Mouse (Mus musculus): ENCODE measurements around the gene Dync2li1. TPM values are rescaled to one million over a fixed set of nuclear protein-coding genes. Genes with fewer than 3 reads are reported as not detected.

Dync2li1 gene
- polyA plus RNA-seq, 1 experiment, result 5.4 TPM

DNA sequence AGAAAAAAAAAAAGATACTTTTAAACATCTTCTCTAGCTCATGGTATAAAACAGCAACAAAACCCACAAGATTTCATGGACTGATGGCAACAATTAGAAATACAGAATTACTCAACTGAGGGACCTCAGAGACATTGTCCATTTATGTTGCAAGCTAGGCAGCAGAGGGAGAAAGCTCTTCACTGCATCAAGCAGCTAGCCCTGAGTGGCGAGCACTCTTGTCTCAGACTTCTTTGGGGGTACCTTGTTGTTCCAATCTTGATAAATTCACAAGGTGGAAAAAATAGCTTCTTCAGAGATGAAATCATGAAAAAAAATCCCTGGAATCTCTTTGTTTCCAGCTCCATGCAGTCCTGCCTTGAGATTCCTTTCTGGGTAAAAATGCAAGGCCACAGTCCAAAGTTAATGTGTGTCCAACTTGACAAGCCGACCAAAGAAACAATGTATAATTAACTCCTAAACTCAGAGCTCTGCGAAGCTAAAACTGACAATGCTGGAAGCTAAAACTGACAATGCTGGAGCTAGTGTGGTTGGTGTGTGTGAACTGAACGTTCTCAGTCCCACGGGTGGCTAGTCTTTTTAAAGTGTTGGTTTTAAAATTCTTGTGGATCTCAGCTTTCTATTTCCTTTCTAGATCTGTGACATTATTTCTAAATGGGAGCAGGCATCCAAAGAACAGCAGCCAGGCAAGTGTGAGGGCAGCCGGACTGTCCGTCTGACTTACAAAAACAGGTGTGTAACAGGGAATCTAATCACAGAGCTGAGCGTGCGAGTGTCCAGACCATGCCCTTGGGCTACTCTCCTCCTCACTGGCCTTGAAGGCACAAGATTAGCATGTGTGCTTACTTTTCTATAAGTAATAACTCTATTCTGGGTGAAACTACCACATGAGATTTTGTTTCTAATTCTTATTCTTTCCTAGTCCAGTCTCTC lies 26.0 kb upstream of the Dync2li1 start:
- Histone ChIP-seq H3K4me3 (ENCODE audit: insufficient read depth, low read depth, low read length) (no peak overlapping the region), H3K4me1 (ENCODE audit: control insufficient read depth, insufficient read depth, insufficient read length, low read length) (peaks cover 2% of the 10 kb centered on the region; the same call in 1 of the 2 replicates), H3K27ac (replicated peaks; ENCODE audit: low read depth, low read length) (no peak overlapping the region)

DNA sequence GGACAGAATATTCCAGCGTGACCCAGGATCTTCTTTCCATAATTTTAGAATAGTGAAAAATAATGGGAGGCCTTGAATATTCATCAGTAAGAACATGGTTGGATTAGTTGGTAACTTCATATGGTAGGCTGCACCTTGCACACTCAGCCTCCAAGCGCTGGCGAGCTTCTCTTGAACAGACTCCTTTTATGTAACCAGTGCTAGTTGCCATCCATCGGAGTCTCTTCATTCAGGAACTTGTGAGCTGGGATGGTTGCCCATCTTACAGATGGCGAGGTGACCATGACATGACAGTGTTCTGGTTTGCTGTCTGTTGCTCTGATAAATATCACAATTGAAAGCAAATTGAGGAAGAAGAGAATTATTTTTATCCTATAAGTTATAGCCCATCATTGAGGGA lies 24.5 kb upstream of the Dync2li1 start:
- H3K27ac ChIP-seq (replicated peaks; ENCODE audit: low read depth, low read length), result no peak overlapping the region
- H3K4me1 ChIP-seq (ENCODE audit: control insufficient read depth, insufficient read depth, insufficient read length, low read length), result peaks cover 2% of the 10 kb centered on the region; the same call in 1 of the 2 replicates
- H3K4me3 ChIP-seq (ENCODE audit: insufficient read depth, low read depth, low read length), result no peak overlapping the region

DNA sequence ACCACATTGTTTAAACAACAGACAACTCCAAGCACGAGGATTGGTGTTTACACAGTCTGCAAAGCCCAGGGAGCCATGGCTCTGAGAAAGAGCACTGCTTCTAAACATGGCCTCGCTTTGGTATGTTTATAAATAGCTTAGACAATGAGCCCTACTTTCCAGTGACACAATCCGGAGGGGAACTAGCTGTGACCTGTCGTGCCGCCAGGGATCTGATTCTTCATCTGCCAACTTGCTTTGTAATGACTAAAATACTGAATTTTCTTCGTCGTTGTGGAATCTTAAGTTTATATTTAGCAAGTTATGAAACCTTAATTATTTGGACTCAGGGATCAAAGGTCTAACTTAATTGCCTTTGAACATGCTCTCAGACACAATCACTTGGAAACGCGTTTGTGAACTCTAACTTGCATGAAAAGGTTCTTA lies 23.1 kb upstream of the Dync2li1 start:
- Histone ChIP-seq H3K4me1 (ENCODE audit: control insufficient read depth, insufficient read depth, insufficient read length, low read length) (peaks cover 2% of the 10 kb centered on the region; the same call in 1 of the 2 replicates), H3K27ac (replicated peaks; ENCODE audit: low read depth, low read length) (no peak overlapping the region), H3K4me3 (ENCODE audit: insufficient read depth, low read depth, low read length) (no peak overlapping the region)

DNA sequence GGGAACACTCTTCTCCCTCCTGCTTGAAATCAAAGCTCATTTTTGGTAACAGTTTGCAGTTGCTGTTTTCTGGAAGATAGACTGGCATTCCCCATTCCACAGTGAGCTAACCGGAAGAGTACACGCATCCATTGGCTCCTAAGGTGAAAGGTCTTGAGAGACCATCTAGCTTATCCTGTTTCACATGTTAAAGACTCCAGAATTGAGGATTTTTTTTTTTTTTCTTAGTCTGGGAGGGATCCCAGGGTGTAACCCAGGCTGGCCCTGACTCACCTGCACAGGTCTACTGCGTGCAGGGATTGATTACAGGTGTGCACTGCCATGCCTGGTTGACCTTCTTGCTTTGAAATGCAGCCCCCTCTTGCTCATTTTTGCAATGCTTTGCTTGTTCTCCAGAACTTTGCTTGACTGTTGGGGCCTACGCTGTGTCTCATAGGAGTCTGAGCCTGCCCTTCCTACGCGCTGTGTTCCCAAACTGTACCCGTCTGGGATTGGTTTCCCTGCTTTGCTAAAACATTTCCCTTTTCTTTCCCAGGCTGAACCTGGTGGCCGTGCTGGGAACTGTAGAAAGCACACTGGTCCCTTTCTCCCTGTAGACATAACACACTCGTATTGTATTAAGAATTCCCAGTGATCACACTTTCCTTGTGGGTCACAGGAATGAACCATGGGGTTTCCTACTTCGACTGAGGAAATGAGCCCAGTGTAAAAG lies 22.4 kb upstream of the Dync2li1 start:
- no peak overlapping the region for H3K27ac ChIP-seq (replicated peaks; ENCODE audit: low read depth, low read length)
- no peak overlapping the region for H3K4me3 ChIP-seq (ENCODE audit: insufficient read depth, low read depth, low read length)
- peaks cover 2% of the 10 kb centered on the region; the same call in 1 of the 2 replicates for H3K4me1 ChIP-seq (ENCODE audit: control insufficient read depth, insufficient read depth, insufficient read length, low read length)

DNA sequence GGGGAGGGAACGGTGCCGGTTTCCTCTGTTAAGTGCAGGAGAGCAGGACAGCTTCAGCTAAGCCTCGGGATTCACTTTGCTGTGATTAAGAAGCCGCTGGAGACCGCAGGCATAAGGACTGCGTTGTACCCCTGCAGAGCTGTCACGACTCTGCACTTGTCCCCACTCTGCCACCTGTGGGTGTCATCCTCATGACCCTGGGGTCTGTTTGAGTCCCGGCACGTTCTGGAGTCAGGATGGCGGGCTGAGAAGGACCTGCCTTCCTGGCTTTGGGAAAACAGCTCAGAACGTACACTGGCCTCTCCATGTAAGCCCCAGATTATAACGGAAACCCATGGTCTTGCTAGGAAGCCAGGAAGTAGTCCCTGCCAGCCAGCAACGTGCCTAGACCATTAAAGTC lies 19.3 kb upstream of the Dync2li1 start:
- H3K4me1 ChIP-seq (ENCODE audit: control insufficient read depth, insufficient read depth, insufficient read length, low read length), result peaks cover 2% of the 10 kb centered on the region; the same call in 1 of the 2 replicates
- no peak overlapping the region for H3K4me3 ChIP-seq (ENCODE audit: insufficient read depth, low read depth, low read length)
- no peak overlapping the region for H3K27ac ChIP-seq (replicated peaks; ENCODE audit: low read depth, low read length)

GRCm38 (mm10) chr17:84607617-84608016 lies 18.7 kb upstream of the Dync2li1 start:
- Histone ChIP-seq H3K27ac (replicated peaks; ENCODE audit: low read depth, low read length) (no peak overlapping the region), H3K4me1 (ENCODE audit: control insufficient read depth, insufficient read depth, insufficient read length, low read length) (peaks cover 2% of the 10 kb centered on the region; the same call in 1 of the 2 replicates), H3K4me3 (ENCODE audit: insufficient read depth, low read depth, low read length) (no peak overlapping the region)

DNA sequence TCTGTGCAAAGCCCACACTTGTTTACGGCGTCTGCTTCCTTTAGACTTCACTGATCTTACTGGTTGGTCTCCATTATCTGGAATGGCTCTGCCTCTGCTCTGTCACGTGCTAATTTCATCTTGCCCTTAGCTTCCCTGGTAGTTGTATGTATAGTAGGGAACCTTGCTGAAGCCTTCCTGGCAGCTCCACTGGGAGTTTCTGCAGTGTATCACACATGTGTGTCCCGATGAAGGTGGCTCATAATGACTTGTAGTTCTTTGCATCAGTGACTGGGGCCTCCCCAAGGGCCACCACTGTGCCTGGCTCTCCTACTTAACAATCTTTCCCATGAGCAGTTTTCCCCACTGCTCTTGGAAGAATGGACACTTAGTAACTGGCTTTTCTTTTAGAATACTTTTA lies 17.7 kb upstream of the Dync2li1 start:
- H3K4me3 ChIP-seq (ENCODE audit: insufficient read depth, low read depth, low read length), result no peak overlapping the region
- no peaks in the 10 kb centered on the region for H3K4me1 ChIP-seq (ENCODE audit: control insufficient read depth, insufficient read depth, insufficient read length, low read length)
- H3K27ac ChIP-seq (replicated peaks; ENCODE audit: low read depth, low read length), result no peak overlapping the region

- no peak overlapping the region for H3K4me3 ChIP-seq (ENCODE audit: insufficient read depth, low read depth, low read length)
- H3K4me1 ChIP-seq (ENCODE audit: control insufficient read depth, insufficient read depth, insufficient read length, low read length), result no peaks in the 10 kb centered on the region
- H3K27ac ChIP-seq (replicated peaks; ENCODE audit: low read depth, low read length), result no peak overlapping the region
Observed at GRCm38 (mm10) chr17:84611500-84611899, 14.8 kb upstream of the Dync2li1 start.

- H3K4me3 ChIP-seq (ENCODE audit: insufficient read depth, low read depth, low read length), result no peak overlapping the region
- H3K4me1 ChIP-seq (ENCODE audit: control insufficient read depth, insufficient read depth, insufficient read length, low read length), result no peaks in the 10 kb centered on the region
- no peak overlapping the region for H3K27ac ChIP-seq (replicated peaks; ENCODE audit: low read depth, low read length)
Observed at GRCm38 (mm10) chr17:84611971-84612370, 14.3 kb upstream of the Dync2li1 start.

DNA sequence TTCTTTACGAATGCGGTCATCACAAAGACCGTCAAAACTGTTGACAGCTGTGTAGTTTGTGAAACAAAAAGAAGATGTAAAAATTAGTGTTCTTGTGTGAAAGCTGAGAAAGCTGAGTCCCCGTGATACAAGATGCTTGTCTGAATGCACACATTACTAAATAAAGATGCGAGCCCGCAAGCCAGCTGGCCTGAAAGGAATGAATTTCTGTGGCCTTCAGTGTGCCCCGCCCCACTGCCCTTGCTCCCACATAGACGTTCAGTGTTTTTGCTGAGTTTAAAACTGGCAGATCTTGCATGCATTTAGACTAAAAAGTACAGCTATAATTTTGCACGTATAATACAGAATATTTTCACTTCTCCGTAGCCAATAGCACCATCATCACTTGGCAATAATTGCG lies 10.5 kb upstream of the Dync2li1 start:
- no peak overlapping the region for H3K4me3 ChIP-seq (ENCODE audit: insufficient read depth, low read depth, low read length)
- no peak overlapping the region for H3K27ac ChIP-seq (replicated peaks; ENCODE audit: low read depth, low read length)
- H3K4me1 ChIP-seq (ENCODE audit: control insufficient read depth, insufficient read depth, insufficient read length, low read length), result peaks cover 6% of the 10 kb centered on the region

GRCm38 (mm10) chr17:84616526-84617074 lies 9.7 kb upstream of the Dync2li1 start:
- no peak overlapping the region for H3K27ac ChIP-seq (replicated peaks; ENCODE audit: low read depth, low read length)
- no peak overlapping the region for H3K4me3 ChIP-seq (ENCODE audit: insufficient read depth, low read depth, low read length)
- H3K4me1 ChIP-seq (ENCODE audit: control insufficient read depth, insufficient read depth, insufficient read length, low read length), result peaks cover 6% of the 10 kb centered on the region

GRCm38 (mm10) chr17:84617953-84618352 lies 8.3 kb upstream of the Dync2li1 start:
- no peak overlapping the region for H3K27ac ChIP-seq (replicated peaks; ENCODE audit: low read depth, low read length)
- H3K4me1 ChIP-seq (ENCODE audit: control insufficient read depth, insufficient read depth, insufficient read length, low read length), result peaks cover 6% of the 10 kb centered on the region
- H3K4me3 ChIP-seq (ENCODE audit: insufficient read depth, low read depth, low read length), result no peak overlapping the region

- H3K27ac ChIP-seq (replicated peaks; ENCODE audit: low read depth, low read length), result no peak overlapping the region
- peaks cover 6% of the 10 kb centered on the region for H3K4me1 ChIP-seq (ENCODE audit: control insufficient read depth, insufficient read depth, insufficient read length, low read length)
- no peak overlapping the region for H3K4me3 ChIP-seq (ENCODE audit: insufficient read depth, low read depth, low read length)
Observed at GRCm38 (mm10) chr17:84619112-84619511, 7.2 kb upstream of the Dync2li1 start.

GRCm38 (mm10) chr17:84620076-84620475 lies 6.2 kb upstream of the Dync2li1 start:
- H3K4me3 ChIP-seq (ENCODE audit: insufficient read depth, low read depth, low read length), result no peak overlapping the region
- H3K4me1 ChIP-seq (ENCODE audit: control insufficient read depth, insufficient read depth, insufficient read length, low read length), result peaks cover 6% of the 10 kb centered on the region
- H3K27ac ChIP-seq (replicated peaks; ENCODE audit: low read depth, low read length), result no peak overlapping the region

DNA sequence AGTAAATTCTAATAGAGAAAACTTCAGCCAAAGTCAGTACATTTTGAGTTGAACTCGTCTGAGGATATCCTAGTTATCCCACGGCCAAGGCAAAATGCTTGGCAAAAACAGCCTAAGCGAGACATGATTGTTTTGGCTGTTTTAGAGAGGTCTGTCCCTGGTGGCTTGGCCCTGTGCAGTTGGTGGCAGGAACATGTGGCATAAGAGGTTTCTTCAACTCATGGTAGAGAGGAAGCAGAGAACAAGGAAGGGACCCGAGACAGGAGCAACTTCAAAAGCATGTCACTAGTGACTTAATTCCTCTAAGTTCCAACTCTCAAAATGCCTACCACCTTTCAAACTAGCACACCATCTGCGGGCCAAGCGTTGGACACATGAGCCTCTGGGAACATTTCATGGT lies 5.7 kb upstream of the Dync2li1 start:
- H3K4me1 ChIP-seq (ENCODE audit: control insufficient read depth, insufficient read depth, insufficient read length, low read length), result peaks cover 6% of the 10 kb centered on the region
- no peak overlapping the region for H3K4me3 ChIP-seq (ENCODE audit: insufficient read depth, low read depth, low read length)
- H3K27ac ChIP-seq (replicated peaks; ENCODE audit: low read depth, low read length), result no peak overlapping the region
